Mouse (Mus musculus) ES-Bruce4 (cell line): ENCODE results near the gene Mcrip1. TPM values are rescaled to one million over a fixed set of nuclear protein-coding genes. Genes with fewer than 3 reads are reported as not detected.

ENCODE experiments used
- H3K27ac ChIP-seq: 2 replicates; pipeline ENCODE4 v1.5.1; 2012; ENCODE audit warnings: low read length, inconsistent platforms; ENCODE audit not compliant: insufficient read depth
- H3K27me3 ChIP-seq: 2 replicates; pipeline ENCODE4 v1.6.1; 2012; ENCODE audit warnings: mild to moderate bottlenecking, low read length, inconsistent platforms; ENCODE audit not compliant: control insufficient read depth, poor library complexity, insufficient read depth, severe bottlenecking
- H3K36me3 ChIP-seq: 2 replicates; pipeline ENCODE4 v1.6.1; 2012; ENCODE audit warnings: inconsistent platforms, mild to moderate bottlenecking, low read length, moderate library complexity; ENCODE audit not compliant: control insufficient read depth, poor library complexity, insufficient read depth, severe bottlenecking
- H3K4me1 ChIP-seq: one replicate; pipeline ENCODE4 v1.8.1; 2011; ENCODE audit warnings: low read length; ENCODE audit not compliant: control insufficient read depth, insufficient read depth
- H3K4me3 ChIP-seq: 2 replicates; pipeline ENCODE4 v1.5.1; 2011; ENCODE audit warnings: low read depth, mild to moderate bottlenecking, low read length
- H3K9ac ChIP-seq: 2 replicates; pipeline ENCODE4 v1.6.1; 2012; ENCODE audit warnings: low read depth, mild to moderate bottlenecking, inconsistent platforms; ENCODE audit not compliant: poor library complexity, severe bottlenecking
- H3K9me3 ChIP-seq: replicated peaks from 2 replicates; pipeline ENCODE4 v1.6.1; 2012; ENCODE audit warnings: mild to moderate bottlenecking, low read length, inconsistent platforms; ENCODE audit not compliant: control insufficient read depth, poor library complexity, insufficient read depth, severe bottlenecking
- CTCF ChIP-seq: IDR thresholded peaks from one replicate; pipeline ENCODE4 v1.8.1; 2011; ENCODE audit warnings: low read depth, low read length
- EP300 ChIP-seq: IDR thresholded peaks from 2 replicates; pipeline ENCODE4 v1.6.1; 2011; ENCODE audit warnings: low read depth, low read length; ENCODE audit not compliant: insufficient read depth
- POLR2A ChIP-seq: IDR thresholded peaks from one replicate; pipeline ENCODE4 v1.8.1; 2011; ENCODE audit warnings: low read length; ENCODE audit not compliant: insufficient read depth
- polyA plus RNA-seq: library from polyadenylated mRNA; stranded (reverse); fragments of >200 nt; gene quantifications from 2 replicates; pipeline ENCODE4 v1.2.4, GENCODE M21; 2011; ENCODE audit warnings: low read depth; ENCODE audit not compliant: missing spikeins, insufficient read depth, insufficient read length

Gene Mcrip1
- polyA plus RNA-seq, 1 experiment, result 46.4 TPM

- H3K4me1 ChIP-seq, result peaks cover 4% of the 10 kb centered on the region
- no peak for TF ChIP-seq EP300
- TF ChIP-seq CTCF, result peak; percentile 67
- no peak for TF ChIP-seq POLR2A
- H3K27ac ChIP-seq, result no peak overlapping the region
- peaks cover 22% of the 10 kb centered on the region for H3K36me3 ChIP-seq
- no peak overlapping the region for H3K9ac ChIP-seq
- no peaks in the 10 kb centered on the region for H3K27me3 ChIP-seq
- H3K4me3 ChIP-seq, result no peak overlapping the region
- H3K9me3 ChIP-seq, result no peaks in the 10 kb centered on the region
Measured at GRCm38 (mm10) chr11:120579316-120580107, 30.0 kb upstream of the Mcrip1 start.

DNA sequence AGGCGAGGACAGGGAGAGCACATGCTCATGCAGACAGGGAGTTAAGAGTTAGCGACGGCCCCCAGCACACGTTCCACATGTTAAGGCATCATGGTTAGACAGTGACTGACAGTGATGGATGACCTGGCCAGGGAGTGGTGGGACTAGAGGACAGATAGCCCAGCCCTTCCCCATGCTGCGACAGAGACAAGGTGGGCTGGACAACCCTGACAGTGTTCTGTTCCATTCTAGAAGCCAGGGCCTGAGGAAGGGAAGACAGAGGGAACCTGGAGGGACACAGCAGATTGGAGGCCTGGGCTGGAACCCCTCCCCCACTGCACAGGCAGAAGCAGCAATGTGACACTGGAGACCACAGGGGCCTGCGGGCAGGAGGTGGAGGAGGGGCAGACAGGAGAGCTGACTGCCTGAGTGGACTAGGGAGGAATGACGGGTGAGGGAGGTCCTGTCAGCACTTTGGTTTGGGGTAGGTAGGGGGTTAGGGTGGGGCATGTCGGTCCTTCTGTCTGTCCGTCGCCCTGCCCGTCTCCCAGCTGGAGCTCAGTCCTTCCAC, 29.2 kb upstream of the Mcrip1 start:
- peaks cover 4% of the 10 kb centered on the region for H3K4me1 ChIP-seq
- TF ChIP-seq CTCF (no peak), EP300 (no peak), POLR2A (no peak)
- peaks cover 22% of the 10 kb centered on the region for H3K36me3 ChIP-seq
- H3K4me3 ChIP-seq, result no peak overlapping the region
- H3K9me3 ChIP-seq, result no peaks in the 10 kb centered on the region
- H3K27ac ChIP-seq, result no peak overlapping the region
- H3K27me3 ChIP-seq, result no peaks in the 10 kb centered on the region
- no peak overlapping the region for H3K9ac ChIP-seq

DNA sequence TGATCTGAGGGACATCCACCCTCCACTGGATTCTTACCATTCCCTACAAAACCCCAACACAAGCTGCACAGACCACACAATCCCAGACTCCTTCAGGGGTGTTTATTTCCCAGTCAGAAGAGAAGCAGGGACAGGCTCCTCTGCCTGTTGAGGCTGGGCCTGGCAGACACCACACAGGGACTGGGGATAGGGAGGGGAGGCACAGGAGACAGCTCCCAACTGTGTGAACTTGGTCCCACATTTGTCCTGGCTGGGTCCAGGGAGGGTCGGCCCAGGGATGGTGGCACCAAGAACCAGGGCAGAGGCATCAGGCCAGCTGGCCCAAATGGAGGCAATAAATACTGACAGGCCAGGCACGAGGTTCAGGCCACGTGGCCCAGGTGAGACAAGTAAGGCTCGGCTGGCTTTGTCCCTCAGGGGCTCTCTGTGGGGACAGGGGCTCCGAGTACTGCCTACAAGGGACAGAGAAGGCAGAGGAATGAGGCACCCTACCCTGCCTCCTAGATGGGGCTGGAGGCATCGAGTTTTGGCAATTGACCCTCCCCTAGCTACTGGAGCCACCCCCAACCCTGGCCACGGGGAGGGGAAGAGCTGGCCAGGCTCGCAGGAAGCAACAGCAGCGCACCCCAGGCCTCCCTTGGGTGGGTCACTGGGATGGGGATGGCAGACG, 28.6 kb upstream of the Mcrip1 start:
- H3K4me1 ChIP-seq, result peaks cover 4% of the 10 kb centered on the region
- TF ChIP-seq CTCF (no peak), POLR2A (no peak)
- no peak overlapping the region for H3K27ac ChIP-seq
- no peaks in the 10 kb centered on the region for H3K27me3 ChIP-seq
- H3K9ac ChIP-seq, result no peak overlapping the region
- H3K9me3 ChIP-seq, result no peaks in the 10 kb centered on the region
- no peak overlapping the region for H3K4me3 ChIP-seq
- peaks cover 22% of the 10 kb centered on the region for H3K36me3 ChIP-seq

DNA sequence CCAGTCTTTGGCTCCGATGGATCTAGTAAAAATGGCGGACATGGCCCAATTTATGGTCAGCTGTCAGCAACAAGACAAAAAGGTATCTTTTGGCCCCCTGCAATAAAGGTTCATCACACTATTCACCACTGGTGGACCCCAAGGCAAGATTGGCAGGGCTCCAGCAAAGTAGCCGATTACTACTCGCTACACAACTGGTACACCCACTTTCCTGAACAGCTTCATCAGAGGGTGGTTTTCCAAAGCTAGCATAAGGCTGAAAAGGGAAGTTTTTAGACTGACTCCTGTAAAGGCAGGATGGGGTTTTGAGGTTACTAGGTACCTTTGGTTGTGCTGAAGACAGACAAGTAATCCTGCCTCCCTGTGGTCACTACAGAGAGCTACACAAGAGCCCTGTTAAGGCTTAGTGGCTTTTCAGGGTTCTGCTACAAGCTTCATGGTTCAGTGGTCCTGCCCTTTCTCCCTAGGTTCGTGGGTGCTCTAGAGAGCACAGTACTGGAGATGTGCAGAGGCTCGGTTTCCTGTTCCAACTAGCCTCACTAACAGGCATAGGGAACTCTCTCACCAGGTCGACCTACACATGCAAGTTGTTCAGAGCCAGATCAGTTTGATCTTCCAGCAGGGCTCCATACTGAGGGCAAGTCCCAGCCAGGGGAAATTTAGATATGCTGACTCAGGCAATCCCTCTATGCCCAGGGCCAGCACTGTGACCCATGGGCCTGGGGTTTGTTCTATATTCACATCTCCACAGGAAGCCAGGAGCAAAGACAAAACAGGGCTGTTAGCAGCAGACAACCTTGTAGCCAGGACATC, 27.9 kb upstream of the Mcrip1 start:
- H3K9me3 ChIP-seq, result no peaks in the 10 kb centered on the region
- H3K4me3 ChIP-seq, result no peak overlapping the region
- TF ChIP-seq POLR2A (no peak), CTCF (no peak), EP300 (no peak)
- H3K4me1 ChIP-seq, result peaks cover 4% of the 10 kb centered on the region
- H3K27ac ChIP-seq, result no peak overlapping the region
- H3K9ac ChIP-seq, result no peak overlapping the region
- H3K27me3 ChIP-seq, result no peaks in the 10 kb centered on the region
- peaks cover 22% of the 10 kb centered on the region for H3K36me3 ChIP-seq

GRCm38 (mm10) chr11:120576365-120576981, 26.9 kb upstream of the Mcrip1 start:
- Histone ChIP-seq H3K9ac (no peak overlapping the region), H3K9me3 (no peaks in the 10 kb centered on the region), H3K4me1 (peaks cover 4% of the 10 kb centered on the region), H3K36me3 (peaks cover 22% of the 10 kb centered on the region), H3K4me3 (no peak overlapping the region), H3K27ac (no peak overlapping the region), H3K27me3 (no peaks in the 10 kb centered on the region)
- no peak for TF ChIP-seq EP300
- no peak for TF ChIP-seq CTCF
